Mouse (Mus musculus): ENCODE results near the gene Nrp2.

Nrp2 gene

DNA sequence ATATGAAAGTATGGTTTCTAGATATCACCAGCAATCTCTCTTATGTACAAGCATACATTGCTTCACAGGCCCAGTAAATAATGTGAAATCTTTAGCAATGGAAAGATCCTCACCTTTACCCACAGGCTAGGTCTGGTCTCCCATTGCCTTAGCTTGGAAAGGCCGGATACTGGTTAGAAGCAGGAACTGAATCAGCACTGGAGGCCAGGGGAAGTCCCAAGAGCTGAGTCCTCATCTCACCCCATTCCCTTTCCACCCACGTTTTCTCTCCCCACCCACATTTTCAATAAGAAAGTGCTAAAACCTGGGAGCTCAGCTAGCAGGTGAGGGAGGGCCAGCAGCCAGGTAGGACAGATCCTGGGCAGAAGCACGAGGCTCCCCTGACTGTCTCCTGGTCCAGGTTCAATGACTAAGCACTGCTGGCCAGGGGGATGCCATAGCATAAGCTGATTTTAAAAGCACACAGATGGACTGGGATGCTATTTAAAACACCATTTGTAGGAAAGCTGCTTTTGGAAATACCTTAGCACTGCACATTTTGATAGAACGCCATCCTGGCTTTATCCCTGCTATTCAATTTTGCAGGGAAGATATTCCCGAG is 47.4 kb downstream of the Nrp2 start:
- no peak for TF ChIP-seq GATA4 (IDR thresholded peaks at IDR 0.05; ENCODE audit: insufficient replicate concordance, low read length)

- TF ChIP-seq GATA4 (IDR thresholded peaks at IDR 0.05; ENCODE audit: insufficient replicate concordance, low read length), result no peak
Observed at GRCm38 (mm10) chr1:62751011-62752006, 48.2 kb downstream of the Nrp2 start.

DNA sequence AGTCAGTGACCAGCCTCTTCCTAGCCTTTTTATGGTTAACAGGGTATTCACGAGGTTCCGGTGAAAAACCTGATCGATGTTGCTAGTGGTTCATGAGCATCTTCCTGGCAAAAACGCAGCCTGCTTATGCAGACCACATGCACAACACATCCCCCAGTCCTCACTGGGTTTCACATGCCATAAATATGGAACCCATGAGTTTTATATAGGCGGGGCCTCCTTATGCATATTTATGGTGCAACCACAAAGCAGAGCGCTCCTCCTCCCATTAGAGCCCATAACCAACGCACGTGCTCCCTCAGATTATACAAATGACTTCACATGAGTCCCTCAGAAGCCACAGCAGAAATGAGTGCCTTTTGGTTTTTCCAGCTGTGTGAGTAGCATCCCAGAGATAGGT is 49.0 kb downstream of the Nrp2 start:
- TF ChIP-seq GATA4 (IDR thresholded peaks at IDR 0.05; ENCODE audit: insufficient replicate concordance, low read length), result no peak

GRCm38 (mm10) chr1:62752661-62753333 is 49.7 kb downstream of the Nrp2 start:
- no peak for TF ChIP-seq GATA4 (IDR thresholded peaks at IDR 0.05; ENCODE audit: insufficient replicate concordance, low read length)

DNA sequence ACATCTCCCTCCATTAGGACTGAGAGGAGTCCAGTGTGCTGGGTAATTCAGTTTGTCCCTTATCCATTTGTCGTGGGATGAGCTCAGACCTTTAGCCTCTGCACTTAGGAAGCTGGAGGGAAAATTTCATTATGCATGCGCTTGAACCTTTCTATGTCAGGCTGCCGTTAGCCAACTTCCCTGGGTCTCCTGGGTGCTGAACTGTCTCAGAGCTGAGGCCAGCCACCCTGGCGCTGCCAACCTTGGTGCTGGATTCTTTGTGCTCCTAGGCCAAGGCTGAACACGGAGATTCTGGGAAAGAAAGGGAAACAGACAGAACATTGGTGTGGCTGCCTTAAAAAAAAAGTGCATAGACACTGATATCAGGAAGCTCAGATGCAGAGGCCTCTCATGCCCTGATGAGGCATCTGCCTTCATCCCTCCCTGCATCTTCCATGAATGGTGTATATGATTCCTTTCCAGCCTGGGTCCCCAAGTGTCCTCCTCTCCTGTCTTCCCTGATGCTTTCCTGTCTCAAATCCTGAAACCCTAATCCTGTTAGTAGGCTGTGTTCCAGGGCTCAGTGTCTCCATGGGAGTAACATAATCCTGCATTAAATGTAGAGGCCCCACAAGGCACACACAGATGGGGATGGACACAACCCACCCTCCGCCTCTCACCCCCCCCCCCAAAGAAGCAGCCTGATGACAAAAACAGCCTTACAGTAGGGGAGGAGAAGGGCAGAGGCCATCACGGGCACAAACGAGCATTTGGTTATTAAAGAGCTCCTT is 51.2 kb downstream of the Nrp2 start:
- no peak for TF ChIP-seq GATA4 (IDR thresholded peaks at IDR 0.05; ENCODE audit: insufficient replicate concordance, low read length)

GRCm38 (mm10) chr1:62760086-62760485 is 57.0 kb downstream of the Nrp2 start:
- no peak for TF ChIP-seq GATA4 (IDR thresholded peaks at IDR 0.05; ENCODE audit: insufficient replicate concordance, low read length)

- TF ChIP-seq GATA4 (IDR thresholded peaks at IDR 0.05; ENCODE audit: insufficient replicate concordance, low read length), result no peak
Observed at GRCm38 (mm10) chr1:62760565-62760964, 57.5 kb downstream of the Nrp2 start.

DNA sequence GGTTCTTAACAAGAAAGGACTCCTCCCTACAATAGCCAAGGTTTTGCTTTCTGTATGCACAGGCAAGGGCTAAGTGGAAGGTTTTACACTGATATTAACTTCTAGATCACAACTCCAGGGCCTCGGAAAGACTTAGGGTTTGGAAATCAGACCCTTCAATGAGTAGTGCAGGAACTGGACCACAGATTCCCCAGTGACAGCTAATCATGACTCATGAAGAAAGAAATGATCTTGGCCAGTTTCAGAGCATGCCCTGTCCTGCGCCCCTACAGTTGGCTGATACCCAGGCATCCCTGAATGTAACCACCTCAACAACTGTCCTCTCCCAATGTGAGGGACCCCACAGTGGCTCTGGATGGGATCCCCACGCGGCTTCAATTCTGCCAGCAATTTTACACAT is 60.7 kb downstream of the Nrp2 start:
- no peak for TF ChIP-seq GATA4 (IDR thresholded peaks at IDR 0.05; ENCODE audit: insufficient replicate concordance, low read length)

DNA sequence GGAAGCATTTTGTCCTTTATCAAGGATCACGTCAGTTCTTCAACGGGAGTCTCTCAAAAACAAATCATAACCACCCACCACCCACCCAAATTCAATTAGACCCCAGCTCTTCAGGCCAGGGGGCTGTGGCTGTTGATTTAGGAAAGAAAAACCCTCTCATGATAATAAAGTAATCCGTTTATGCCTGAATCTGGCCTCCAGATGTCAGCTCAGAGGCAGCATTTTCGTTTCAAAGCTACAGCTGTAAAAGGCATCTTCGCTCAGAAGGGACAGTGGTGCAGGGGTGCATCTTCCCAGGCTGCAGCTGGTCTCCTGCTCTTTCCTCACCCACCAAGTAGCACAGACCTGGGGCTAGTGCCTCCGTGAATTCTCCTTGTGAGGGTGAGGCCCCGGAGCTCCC is 62.1 kb downstream of the Nrp2 start:
- TF ChIP-seq GATA4 (IDR thresholded peaks at IDR 0.05; ENCODE audit: insufficient replicate concordance, low read length), result no peak

GRCm38 (mm10) chr1:62766766-62767165 is 63.7 kb downstream of the Nrp2 start:
- no peak for TF ChIP-seq GATA4 (IDR thresholded peaks at IDR 0.05; ENCODE audit: insufficient replicate concordance, low read length)

GRCm38 (mm10) chr1:62767611-62768010 is 64.5 kb downstream of the Nrp2 start:
- no peak for TF ChIP-seq GATA4 (IDR thresholded peaks at IDR 0.05; ENCODE audit: insufficient replicate concordance, low read length)

GRCm38 (mm10) chr1:62770576-62770975 is 67.5 kb downstream of the Nrp2 start:
- TF ChIP-seq GATA4 (IDR thresholded peaks at IDR 0.05; ENCODE audit: insufficient replicate concordance, low read length), result no peak

DNA sequence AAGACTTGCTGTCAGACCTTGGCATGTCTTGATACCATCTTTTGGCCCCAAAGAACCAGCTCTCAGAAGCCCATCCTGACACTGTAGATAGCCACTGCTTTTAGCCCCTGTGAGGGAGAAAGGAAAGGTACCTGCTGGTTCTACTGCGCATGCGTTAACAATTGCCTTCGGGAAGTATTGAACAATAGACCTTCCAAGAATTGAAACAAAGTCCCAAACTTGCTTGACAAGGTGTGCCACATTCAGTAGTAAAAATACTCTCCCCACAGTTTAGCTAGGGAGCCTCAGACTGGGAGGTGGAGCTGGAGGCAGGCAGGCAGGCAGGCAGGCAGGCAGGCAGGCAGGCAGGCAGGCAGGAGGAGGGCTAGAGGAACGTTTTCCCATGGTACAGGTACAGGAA is 69.3 kb downstream of the Nrp2 start:
- no peak for TF ChIP-seq GATA4 (IDR thresholded peaks at IDR 0.05; ENCODE audit: insufficient replicate concordance, low read length)

GRCm38 (mm10) chr1:62773105-62773920 is 70.2 kb downstream of the Nrp2 start:
- TF ChIP-seq GATA4 (IDR thresholded peaks at IDR 0.05; ENCODE audit: insufficient replicate concordance, low read length), result no peak

Data from liver, adult (tissue).